Mouse (Mus musculus) spleen, adult 2 months (tissue): Measurements from ENCODE around the gene Spsb2. TPM values are rescaled to one million over a fixed set of nuclear protein-coding genes. Genes with fewer than 3 reads are reported as not detected.

Experiments used
- DNase-seq, 2 experiments: peaks; one replicate each; pipeline versions ENCODE4 v3.0.0 to v3.0.0-alpha.2; 2012 to 2021; ENCODE audit warnings: low spot score in 2 of 2, low read depth in 1 of 2
- H3K27ac ChIP-seq: fragments of 200-500 bp; 2 replicates; pipeline ENCODE4 v1.5.1; 2012; ENCODE audit warnings: low read length, inconsistent platforms; ENCODE audit not compliant: insufficient read depth
- H3K27me3 ChIP-seq: fragments of 200-500 bp; 2 replicates; pipeline ENCODE4 v1.6.1; 2012; ENCODE audit warnings: mild to moderate bottlenecking, moderate library complexity, low read length, inconsistent platforms; ENCODE audit not compliant: control insufficient read depth, insufficient read depth
- H3K36me3 ChIP-seq: fragments of 200-500 bp; 2 replicates; pipeline ENCODE4 v1.6.1; 2012; ENCODE audit warnings: mild to moderate bottlenecking, low read length, inconsistent platforms; ENCODE audit not compliant: control insufficient read depth, insufficient read depth
- H3K4me1 ChIP-seq: fragments of 200-500 bp; 2 replicates; pipeline ENCODE4 v1.6.1; 2011; ENCODE audit warnings: inconsistent platforms; ENCODE audit not compliant: control insufficient read depth, insufficient read depth, insufficient read length
- H3K4me3 ChIP-seq: fragments of 200-500 bp; 2 replicates; pipeline ENCODE4 v1.5.1; 2011; ENCODE audit warnings: mild to moderate bottlenecking, inconsistent platforms; ENCODE audit not compliant: insufficient read depth, insufficient read length; ENCODE audit errors: extremely low read depth
- CTCF ChIP-seq: fragments of 200-500 bp; IDR thresholded peaks from 2 replicates; pipeline ENCODE4 v1.5.1; 2011; ENCODE audit warnings: mild to moderate bottlenecking, inconsistent platforms; ENCODE audit not compliant: insufficient read depth, insufficient read length, insufficient replicate concordance; ENCODE audit errors: extremely low read depth
- POLR2A ChIP-seq: fragments of 200-500 bp; IDR thresholded peaks from 2 replicates; pipeline ENCODE4 v1.6.1; 2011; ENCODE audit warnings: low read depth, low read length, inconsistent platforms
- WGBS: fragments of 180-500 bp; shearing (Covaris S2); methylation state at CpG from one replicate; pipeline ENCODE4 v1.1.7; 2018; 5-methylcytosine and 5-hydroxymethylcytosine counted together
- polyA plus RNA-seq: library from polyadenylated mRNA; depleted of rRNA; stranded (reverse); fragments of >200 nt; gene quantifications from 2 replicates; pipeline ENCODE4 v1.2.3, GENCODE M21; 2012; rRNA removed

Spsb2 gene
- polyA plus RNA-seq, 1 experiment: 10.3 TPM

GRCm38 (mm10) chr6:124856916-124857839 lies 48.7 kb downstream of the Spsb2 start, which contains the start of gene P3h3:
TSS of gene P3h3 (minus strand) at chr6:124857752.
- 2% methylated on average over 73 of the region's 86 CpGs for WGBS
- Histone ChIP-seq H3K36me3 (no peaks in the 10 kb centered on the region), H3K27ac (no peak within 1 kb of the TSS), H3K27me3 (peaks cover 12% of the 10 kb centered on the region), H3K4me3 (peak within 1 kb of the TSS; percentile 55; the same call in 1 of the 2 replicates), H3K4me1 (peaks cover 4% of the 10 kb centered on the region)
- peak; percentile 19 to 64 for DNase-seq
- TF ChIP-seq CTCF (peak; percentile 55; the same call in 1 of the 2 replicates), POLR2A (no peak)

GRCm38 (mm10) chr6:124857840-124858530 lies 49.5 kb downstream of the Spsb2 start:
- TF ChIP-seq POLR2A (no peak), CTCF (no peak)
- no peak overlapping the region for H3K27ac ChIP-seq
- WGBS: 45% methylated on average over 26 of the region's 26 CpGs
- H3K36me3 ChIP-seq: no peaks in the 10 kb centered on the region
- peaks cover 5% of the 10 kb centered on the region for H3K4me1 ChIP-seq
- no peak for DNase-seq
- 0 out of 2 replicates have a peak overlapping the region, but pooled peaks have one; percentile 6 for H3K4me3 ChIP-seq
- peaks cover 13% of the 10 kb centered on the region for H3K27me3 ChIP-seq

- Histone ChIP-seq H3K4me1 (peaks cover 8% of the 10 kb centered on the region), H3K36me3 (no peaks in the 10 kb centered on the region), H3K27me3 (peaks cover 19% of the 10 kb centered on the region), H3K27ac (no peak overlapping the region), H3K4me3 (no peak overlapping the region)
- 84% methylated on average over 25 of the region's 28 CpGs for WGBS
- TF ChIP-seq CTCF (no peak), POLR2A (no peak)
- no peak for DNase-seq
Measured at GRCm38 (mm10) chr6:124858561-124859318, 50.3 kb downstream of the Spsb2 start.

DNA sequence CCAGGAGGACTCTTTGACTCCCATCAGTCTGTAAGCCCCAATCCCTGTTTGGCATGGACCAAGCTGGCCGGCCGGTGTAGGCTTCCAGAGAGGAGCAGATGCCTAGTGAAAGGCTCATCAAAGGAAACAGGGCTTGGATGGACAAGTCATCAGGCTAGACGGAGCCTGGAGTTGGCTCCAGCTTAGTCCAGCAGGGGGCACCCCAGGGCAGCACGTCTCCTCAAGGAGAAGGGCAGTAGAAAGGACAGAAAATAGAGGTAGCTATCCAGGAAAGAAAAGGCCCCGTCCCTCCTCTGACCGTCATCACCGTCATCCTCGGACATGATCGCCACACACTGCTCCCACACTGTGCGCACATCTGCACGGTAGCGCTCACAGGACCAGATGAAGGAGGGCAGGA lies 51.3 kb downstream of the Spsb2 start:
- no peak overlapping the region for H3K4me3 ChIP-seq

More for the DNA sequence above, 51.3 kb downstream of the Spsb2 start:
- 10% methylated on average over 12 of the region's 12 CpGs for WGBS
- peaks cover 21% of the 10 kb centered on the region for H3K27me3 ChIP-seq
- peaks cover 8% of the 10 kb centered on the region for H3K4me1 ChIP-seq
- DNase-seq: peak; percentile 40 to 82
- no peak overlapping the region for H3K27ac ChIP-seq
- TF ChIP-seq CTCF (peak; percentile 90; the same call in 1 of the 2 replicates), POLR2A (no peak)
- H3K36me3 ChIP-seq: no peaks in the 10 kb centered on the region

Other genes with a start within 250 kb of the Spsb2 start
- gene C1rb, start 238.4 kb upstream of the Spsb2 start, polyA plus RNA-seq: 0.05 TPM in 1 of 2 replicates, not detected in the other
- 0.04 and 0.07 TPM in 2 replicates for gene C1s2, start 172.6 kb upstream of the Spsb2 start, polyA plus RNA-seq
- gene Lpcat3, start 145.6 kb upstream of the Spsb2 start, polyA plus RNA-seq: 65.1 and 70.0 TPM in 2 replicates
- gene Emg1, start 96.5 kb upstream of the Spsb2 start, polyA plus RNA-seq: 46.2 and 47.9 TPM in 2 replicates
- gene Phb2, start 96.3 kb upstream of the Spsb2 start, polyA plus RNA-seq: 96.5 and 103 TPM in 2 replicates
- 281 and 332 TPM in 2 replicates for gene Ptpn6, start 69.9 kb upstream of the Spsb2 start, polyA plus RNA-seq
- 209 and 225 TPM in 2 replicates for gene Grcc10, start 67.3 kb upstream of the Spsb2 start, polyA plus RNA-seq
- gene Gm45234, start 52.6 kb upstream of the Spsb2 start, polyA plus RNA-seq: not detected in 2 replicates
- 37.4 and 41.3 TPM in 2 replicates for gene Atn1, start 52.1 kb upstream of the Spsb2 start, polyA plus RNA-seq
- 2.9 and 3.2 TPM in 2 replicates for gene Eno2, start 39.0 kb upstream of the Spsb2 start, polyA plus RNA-seq
- gene Lrrc23, start 28.9 kb upstream of the Spsb2 start, polyA plus RNA-seq: 1.2 and 1.8 TPM in 2 replicates
- 74.7 and 89.3 TPM in 2 replicates for gene Tpi1, start 5.6 kb downstream of the Spsb2 start, polyA plus RNA-seq
- gene Usp5, start 20.8 kb downstream of the Spsb2 start, polyA plus RNA-seq: 53.8 and 65.3 TPM in 2 replicates
- gene Cdca3, start 20.9 kb downstream of the Spsb2 start, polyA plus RNA-seq: 30.4 and 39.0 TPM in 2 replicates
- 0.13 and 0.37 TPM in 2 replicates for gene Gnb3, start 31.6 kb downstream of the Spsb2 start, polyA plus RNA-seq
- gene P3h3, start 49.1 kb downstream of the Spsb2 start, polyA plus RNA-seq: 9.3 and 10.8 TPM in 2 replicates
- gene Gpr162, start 55.3 kb downstream of the Spsb2 start, polyA plus RNA-seq: 2.7 and 3.0 TPM in 2 replicates
- gene Cd4, start 79.6 kb downstream of the Spsb2 start, polyA plus RNA-seq: 34.2 and 35.9 TPM in 2 replicates
- 10.9 and 18.2 TPM in 2 replicates for gene Lag3, start 103.0 kb downstream of the Spsb2 start, polyA plus RNA-seq
- 450 and 549 TPM in 2 replicates for gene Ptms, start 111.4 kb downstream of the Spsb2 start, polyA plus RNA-seq
- gene Mlf2, start 122.7 kb downstream of the Spsb2 start, polyA plus RNA-seq: 125 and 140 TPM in 2 replicates
- gene Cops7a, start 156.9 kb downstream of the Spsb2 start, polyA plus RNA-seq: 106 and 116 TPM in 2 replicates
- gene Pianp, start 188.0 kb downstream of the Spsb2 start, polyA plus RNA-seq: 3.4 and 5.4 TPM in 2 replicates
- 52.2 and 54.3 TPM in 2 replicates for gene Zfp384, start 200.5 kb downstream of the Spsb2 start, polyA plus RNA-seq
- gene Ing4, start 231.1 kb downstream of the Spsb2 start, polyA plus RNA-seq: 31.8 and 36.2 TPM in 2 replicates
- gene Acrbp, start 241.0 kb downstream of the Spsb2 start, polyA plus RNA-seq: 34.4 and 35.8 TPM in 2 replicates